Mouse (Mus musculus) kidney, embryonic 15.5 days (tissue): Measurements from ENCODE around the gene Tmem232. TPM values are rescaled to one million over a fixed set of nuclear protein-coding genes. Genes with fewer than 3 reads are reported as not detected.

ENCODE experiments used
- ATAC-seq: fragments of 200-750 bp; cut with Nextera tagmentation; replicated peaks from 2 replicates; pipeline ENCODE4 v1.8.0; 2017; ENCODE audit warnings: moderate TSS enrichment; ENCODE audit not compliant: low FRiP score
- H3K27ac ChIP-seq: fragments of 300-500 bp; sonication (generic); 2 replicates; pipeline ENCODE4 v1.5.1; 2015; ENCODE audit warnings: mild to moderate bottlenecking, inconsistent platforms
- H3K27me3 ChIP-seq: fragments of 300-500 bp; sonication (generic); 2 replicates; pipeline ENCODE4 v1.6.1; 2015; ENCODE audit warnings: inconsistent platforms
- H3K36me3 ChIP-seq: fragments of 300-500 bp; sonication (generic); 2 replicates; pipeline ENCODE4 v1.6.1; 2015; ENCODE audit warnings: inconsistent platforms
- H3K4me1 ChIP-seq: fragments of 300-500 bp; sonication (generic); 2 replicates; pipeline ENCODE4 v1.6.1; 2015; ENCODE audit warnings: inconsistent platforms
- H3K4me2 ChIP-seq: fragments of 300-500 bp; sonication (generic); 2 replicates; pipeline ENCODE4 v1.6.1; 2015; ENCODE audit warnings: moderate library complexity, mild to moderate bottlenecking, inconsistent platforms
- H3K4me3 ChIP-seq: fragments of 300-500 bp; sonication (generic); replicated peaks from 2 replicates; pipeline ENCODE4 v1.5.1; 2015; ENCODE audit warnings: mild to moderate bottlenecking, inconsistent platforms
- H3K9ac ChIP-seq: fragments of 300-500 bp; sonication (generic); 2 replicates; pipeline ENCODE4 v1.6.1; 2015; ENCODE audit warnings: mild to moderate bottlenecking, inconsistent platforms
- H3K9me3 ChIP-seq: fragments of 300-500 bp; sonication (generic); replicated peaks from 2 replicates; pipeline ENCODE4 v1.6.1; 2016; ENCODE audit warnings: inconsistent platforms
- WGBS: fragments of 180-500 bp; shearing (Covaris S2); methylation state at CpG from one replicate; pipeline ENCODE4 v1.1.7; 2015; ENCODE audit warnings: mixed read lengths; 5-methylcytosine and 5-hydroxymethylcytosine counted together
- polyA plus RNA-seq: library from polyadenylated mRNA; unstranded; fragments of >200 nt; fragmentation: Nextera tagmentation; extraction: Ambion mirVana; gene quantifications from 2 replicates; pipeline ENCODE4 v1.2.1, GENCODE M21; 2015

Gene Tmem232
- 0.10 TPM in 1 of 2 replicates, not detected in the other for polyA plus RNA-seq

- Histone ChIP-seq H3K9me3 (no peaks in the 10 kb centered on the region), H3K4me1 (peaks cover 7% of the 10 kb centered on the region; the same call in 1 of the 2 replicates), H3K4me2 (peak within 1 kb of the TSS; percentile 63), H3K27ac (no peak within 1 kb of the TSS), H3K36me3 (no peaks in the 10 kb centered on the region), H3K27me3 (no peaks in the 10 kb centered on the region), H3K9ac (no peak within 1 kb of the TSS), H3K4me3 (peak within 1 kb of the TSS; percentile 36)
- peak; percentile 70 for ATAC-seq
- WGBS: 20% methylated on average over 26 of the region's 26 CpGs
Observed at GRCm38 (mm10) chr17:65540441-65541272, at the start of gene Tmem232. Gene Tmem232, minus strand, starts transcription at chr17:65540782.

GRCm38 (mm10) chr17:65586892-65587291, 46.3 kb upstream of the Tmem232 start:
- 87% methylated on average over 3 of the region's 3 CpGs for WGBS
- H3K27me3 ChIP-seq: no peaks in the 10 kb centered on the region
- H3K4me3 ChIP-seq: no peak overlapping the region

DNA sequence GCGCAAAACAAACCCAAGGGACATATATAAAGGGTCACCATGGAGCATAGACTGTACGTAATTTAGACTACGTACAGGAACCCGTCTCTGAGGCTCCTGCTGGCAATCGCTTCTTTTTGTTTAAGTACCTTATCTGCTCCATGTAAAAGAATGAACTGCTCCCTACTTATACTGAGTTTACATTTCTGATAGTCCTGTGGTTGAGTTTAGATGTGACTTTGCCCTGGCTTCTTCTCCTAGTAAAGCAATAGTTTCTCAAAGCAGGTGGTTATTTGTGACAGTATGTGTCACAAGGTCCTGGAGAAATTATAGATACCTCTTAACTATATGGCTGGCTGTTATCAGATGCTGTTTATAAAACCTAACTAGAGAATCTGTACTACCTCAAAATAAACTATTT, 40.9 kb upstream of the Tmem232 start:
- H3K4me1 ChIP-seq: no peaks in the 10 kb centered on the region

More at GRCm38 (mm10) chr17:65586892-65587291, 46.3 kb upstream of the Tmem232 start:
- Histone ChIP-seq H3K27ac (no peak overlapping the region), H3K36me3 (peaks cover 40% of the 10 kb centered on the region), H3K9me3 (no peaks in the 10 kb centered on the region), H3K9ac (no peak overlapping the region), H3K4me1 (no peaks in the 10 kb centered on the region), H3K4me2 (no peak overlapping the region)
- ATAC-seq: no peak

GRCm38 (mm10) chr17:65579766-65580165, 39.2 kb upstream of the Tmem232 start:
- no peak for ATAC-seq
- Histone ChIP-seq H3K4me2 (no peak overlapping the region), H3K9me3 (no peaks in the 10 kb centered on the region), H3K36me3 (peaks cover 43% of the 10 kb centered on the region), H3K27me3 (no peaks in the 10 kb centered on the region), H3K9ac (no peak overlapping the region), H3K4me3 (no peak overlapping the region), H3K4me1 (no peaks in the 10 kb centered on the region), H3K27ac (no peak overlapping the region)
- 91% methylated on average over 7 of the region's 7 CpGs for WGBS

More for the DNA sequence above, 40.9 kb upstream of the Tmem232 start:
- no peak overlapping the region for H3K9ac ChIP-seq
- no peak overlapping the region for H3K27ac ChIP-seq
- H3K9me3 ChIP-seq: no peaks in the 10 kb centered on the region
- H3K4me3 ChIP-seq: no peak overlapping the region
- no peaks in the 10 kb centered on the region for H3K27me3 ChIP-seq
- peaks cover 47% of the 10 kb centered on the region for H3K36me3 ChIP-seq
- 96% methylated on average over 5 of the region's 5 CpGs for WGBS
- H3K4me2 ChIP-seq: no peak overlapping the region
- no peak for ATAC-seq

GRCm38 (mm10) chr17:65575339-65575738, 34.8 kb upstream of the Tmem232 start:
- Histone ChIP-seq H3K4me2 (no peak overlapping the region), H3K27ac (no peak overlapping the region), H3K9me3 (no peaks in the 10 kb centered on the region), H3K36me3 (peaks cover 19% of the 10 kb centered on the region), H3K4me1 (no peaks in the 10 kb centered on the region), H3K9ac (no peak overlapping the region), H3K4me3 (no peak overlapping the region), H3K27me3 (no peaks in the 10 kb centered on the region)
- ATAC-seq: peak; percentile 36; the same call in 1 of the 2 replicates
- 85% methylated on average over 1 of the region's 1 CpGs for WGBS

GRCm38 (mm10) chr17:65574850-65575249, 34.3 kb upstream of the Tmem232 start:
- Histone ChIP-seq H3K4me2 (no peak overlapping the region), H3K9me3 (no peaks in the 10 kb centered on the region), H3K27me3 (no peaks in the 10 kb centered on the region), H3K9ac (no peak overlapping the region), H3K27ac (no peak overlapping the region), H3K4me1 (no peaks in the 10 kb centered on the region), H3K36me3 (peaks cover 15% of the 10 kb centered on the region), H3K4me3 (no peak overlapping the region)
- WGBS: 78% methylated on average over 8 of the region's 8 CpGs
- ATAC-seq: 0 out of 2 replicates have a peak, but pooled peaks have one; percentile 38

- Histone ChIP-seq H3K4me3 (no peak overlapping the region), H3K9ac (no peak overlapping the region)
- ATAC-seq: no peak
Observed at GRCm38 (mm10) chr17:65571866-65572265, 31.3 kb upstream of the Tmem232 start.

GRCm38 (mm10) chr17:65571466-65571865, 30.9 kb upstream of the Tmem232 start:
- H3K4me3 ChIP-seq: no peak overlapping the region
- H3K4me1 ChIP-seq: no peaks in the 10 kb centered on the region
- no peak overlapping the region for H3K9ac ChIP-seq
- no peaks in the 10 kb centered on the region for H3K36me3 ChIP-seq
- H3K27me3 ChIP-seq: no peaks in the 10 kb centered on the region
- no peak for ATAC-seq
- WGBS: 82% methylated on average over 8 of the region's 8 CpGs
- no peaks in the 10 kb centered on the region for H3K9me3 ChIP-seq
- no peak overlapping the region for H3K4me2 ChIP-seq
- no peak overlapping the region for H3K27ac ChIP-seq

More at GRCm38 (mm10) chr17:65571866-65572265, 31.3 kb upstream of the Tmem232 start:
- no peak overlapping the region for H3K27ac ChIP-seq
- H3K27me3 ChIP-seq: no peaks in the 10 kb centered on the region
- H3K36me3 ChIP-seq: no peaks in the 10 kb centered on the region
- no peak overlapping the region for H3K4me2 ChIP-seq
- WGBS: 85% methylated on average over 9 of the region's 9 CpGs
- H3K9me3 ChIP-seq: no peaks in the 10 kb centered on the region
- H3K4me1 ChIP-seq: no peaks in the 10 kb centered on the region

- no peaks in the 10 kb centered on the region for H3K9me3 ChIP-seq
- H3K4me3 ChIP-seq: no peak overlapping the region
- no peak overlapping the region for H3K27ac ChIP-seq
- H3K36me3 ChIP-seq: no peaks in the 10 kb centered on the region
- 74% methylated on average over 5 of the region's 5 CpGs for WGBS
- no peak overlapping the region for H3K9ac ChIP-seq
- 0 out of 2 replicates have a peak, but pooled peaks cover 3% of the 10 kb centered on the region for H3K4me1 ChIP-seq
- H3K27me3 ChIP-seq: no peaks in the 10 kb centered on the region
- no peak overlapping the region for H3K4me2 ChIP-seq
- no peak for ATAC-seq
Observed at GRCm38 (mm10) chr17:65564189-65564588, 23.6 kb upstream of the Tmem232 start.

DNA sequence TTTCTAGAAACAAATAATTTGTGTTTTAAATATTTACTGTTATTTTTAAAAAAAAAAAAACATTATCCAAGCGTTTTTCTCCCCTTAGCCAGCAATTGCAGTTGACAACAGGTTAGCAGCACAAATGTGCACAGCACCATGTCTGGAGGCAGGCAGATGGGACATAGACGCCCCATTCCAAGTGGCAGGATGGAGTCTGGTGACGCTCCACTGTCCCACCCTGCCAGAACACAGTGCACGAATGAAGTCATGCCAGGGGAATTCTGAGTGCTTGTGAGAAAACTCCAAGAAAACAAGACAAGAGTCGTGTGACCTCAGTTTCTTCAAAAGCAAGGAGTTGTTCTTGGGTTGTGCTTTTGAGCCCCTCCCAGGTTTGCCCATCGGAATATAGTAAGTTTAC, 22.8 kb upstream of the Tmem232 start:
- ATAC-seq: no peak
- no peak overlapping the region for H3K4me3 ChIP-seq
- 0 out of 2 replicates have a peak, but pooled peaks cover 3% of the 10 kb centered on the region for H3K4me1 ChIP-seq
- H3K36me3 ChIP-seq: no peaks in the 10 kb centered on the region
- WGBS: 59% methylated on average over 6 of the region's 6 CpGs
- no peaks in the 10 kb centered on the region for H3K9me3 ChIP-seq
- no peaks in the 10 kb centered on the region for H3K27me3 ChIP-seq
- no peak overlapping the region for H3K27ac ChIP-seq
- H3K4me2 ChIP-seq: no peak overlapping the region
- no peak overlapping the region for H3K9ac ChIP-seq

DNA sequence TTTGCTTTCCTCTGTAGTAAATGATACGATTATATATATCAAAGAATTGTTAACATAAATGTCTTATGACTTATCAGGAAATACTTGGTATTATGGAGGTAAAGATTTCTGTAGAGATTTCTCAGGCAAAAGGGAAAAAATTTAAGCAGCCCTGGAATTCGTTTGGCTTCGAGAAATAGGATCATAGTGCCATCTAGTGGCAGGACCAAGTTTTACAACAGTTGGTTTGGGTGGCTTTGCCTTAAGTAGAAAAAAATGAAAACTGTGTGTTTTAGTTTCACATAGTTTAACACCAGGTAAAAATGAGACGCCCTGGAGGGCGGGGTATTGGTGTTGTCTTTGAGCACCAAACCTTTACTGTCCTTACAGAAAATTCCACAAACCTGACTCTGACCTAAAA, 22.2 kb upstream of the Tmem232 start:
- Histone ChIP-seq H3K9me3 (no peaks in the 10 kb centered on the region), H3K36me3 (no peaks in the 10 kb centered on the region), H3K9ac (no peak overlapping the region), H3K27ac (no peak overlapping the region), H3K27me3 (no peaks in the 10 kb centered on the region), H3K4me2 (no peak overlapping the region), H3K4me1 (0 out of 2 replicates have a peak, but pooled peaks cover 3% of the 10 kb centered on the region), H3K4me3 (no peak overlapping the region)
- ATAC-seq: no peak
- 2% methylated on average over 5 of the region's 5 CpGs for WGBS

GRCm38 (mm10) chr17:65561361-65562015, 20.9 kb upstream of the Tmem232 start:
- ATAC-seq: no peak
- Histone ChIP-seq H3K4me2 (no peak overlapping the region), H3K27me3 (no peaks in the 10 kb centered on the region), H3K36me3 (no peaks in the 10 kb centered on the region), H3K27ac (no peak overlapping the region), H3K9me3 (no peaks in the 10 kb centered on the region), H3K9ac (no peak overlapping the region), H3K4me3 (no peak overlapping the region), H3K4me1 (0 out of 2 replicates have a peak, but pooled peaks cover 3% of the 10 kb centered on the region)
- WGBS: 62% methylated on average over 6 of the region's 6 CpGs
